Mouse (Mus musculus) heart, embryonic 16.5 days (tissue): ENCODE results near the gene Dalrd3. TPM values are rescaled to one million over a fixed set of nuclear protein-coding genes. Genes with fewer than 3 reads are reported as not detected.

ENCODE experiments used
- ATAC-seq: fragments of 200-750 bp; cut with Nextera tagmentation; replicated peaks from 2 replicates; pipeline ENCODE4 v1.8.0; 2017; ENCODE audit warnings: moderate number of reproducible peaks; ENCODE audit not compliant: insufficient read depth, low FRiP score; ENCODE audit errors: extremely low read depth
- H3K27ac ChIP-seq: fragments of 300-500 bp; sonication (generic); 2 replicates; pipeline ENCODE4 v1.5.1; 2014; ENCODE audit warnings: mild to moderate bottlenecking, low read length, control low read depth, moderate library complexity
- H3K27me3 ChIP-seq: fragments of 300-500 bp; sonication (generic); 2 replicates; pipeline ENCODE4 v1.6.1; 2014; ENCODE audit warnings: low read length, mixed read lengths; ENCODE audit not compliant: control insufficient read depth, insufficient read depth
- H3K36me3 ChIP-seq: fragments of 300-500 bp; sonication (generic); 2 replicates; pipeline ENCODE4 v1.6.1; 2014; ENCODE audit not compliant: control insufficient read depth, insufficient read depth
- H3K4me1 ChIP-seq: fragments of 300-500 bp; sonication (generic); 2 replicates; pipeline ENCODE4 v1.6.1; 2014; ENCODE audit warnings: low read length, mixed read lengths; ENCODE audit not compliant: control insufficient read depth, insufficient read depth
- H3K4me2 ChIP-seq: fragments of 300-500 bp; sonication (generic); 2 replicates; pipeline ENCODE4 v1.6.1; 2014; ENCODE audit warnings: low read depth, mild to moderate bottlenecking, control low read depth, low read length
- H3K4me3 ChIP-seq: fragments of 300-500 bp; sonication (generic); 2 replicates; pipeline ENCODE4 v1.5.1; 2014; ENCODE audit warnings: mild to moderate bottlenecking, control low read depth, low read length
- H3K9ac ChIP-seq: fragments of 300-500 bp; sonication (generic); 2 replicates; pipeline ENCODE4 v1.6.1; 2014; ENCODE audit warnings: low read length, control low read depth
- H3K9me3 ChIP-seq: fragments of 300-500 bp; sonication (generic); replicated peaks from 2 replicates; pipeline ENCODE4 v1.6.1; 2016; ENCODE audit warnings: low read length; ENCODE audit not compliant: control insufficient read depth
- WGBS: fragments of 180-500 bp; shearing (Covaris S2); extraction: QIAGEN DNeasy Blood & Tissue Kit; methylation state at CpG from one replicate; pipeline ENCODE4 v1.1.7; 2014; 5-methylcytosine and 5-hydroxymethylcytosine counted together
- polyA plus RNA-seq: library from polyadenylated mRNA; unstranded; fragments of >200 nt; fragmentation: Nextera tagmentation; extraction: Ambion mirVana; gene quantifications from 2 replicates; pipeline ENCODE4 v1.2.1, GENCODE M21; 2015

Dalrd3 gene
- polyA plus RNA-seq, 1 experiment from 2014 or later = 83.6 TPM

DNA sequence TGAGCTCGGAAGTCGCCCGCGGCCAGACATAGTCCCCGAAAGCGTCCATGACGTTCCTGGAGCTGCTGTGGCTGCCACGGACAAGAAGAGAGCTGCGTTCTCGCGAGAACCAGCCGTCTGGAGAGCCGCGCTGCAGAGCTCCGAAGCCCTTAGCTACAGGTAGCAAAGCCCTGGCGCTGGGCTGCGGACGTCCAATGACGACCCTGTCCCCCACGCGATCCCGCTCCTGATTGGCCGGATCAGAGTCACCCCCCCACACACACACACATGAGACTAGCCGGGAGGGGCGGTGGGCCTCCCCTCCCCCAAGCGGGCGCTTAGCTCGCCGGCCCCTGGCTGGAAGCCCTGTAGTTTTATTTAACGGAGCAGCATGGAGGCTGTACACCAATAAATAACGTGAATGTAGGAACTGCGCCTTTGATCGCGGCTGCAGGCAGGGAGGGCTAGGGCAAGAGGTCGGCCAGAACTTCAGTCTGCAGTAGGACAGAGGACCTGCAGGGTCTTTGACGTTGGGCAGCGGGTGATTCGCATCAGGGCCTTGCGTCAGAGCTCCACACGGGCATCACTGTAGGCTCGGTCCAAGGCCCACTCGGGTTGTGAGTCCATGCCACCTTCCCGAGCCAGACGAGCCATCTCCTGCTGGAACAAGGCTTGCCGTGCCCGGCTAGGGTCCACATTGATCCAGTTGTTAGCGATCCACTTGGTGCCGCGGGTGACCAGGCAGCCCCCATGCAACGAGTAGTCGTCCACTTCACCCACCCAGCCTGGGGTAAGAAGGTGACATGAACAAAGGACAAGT, 9.1 kb downstream of the Dalrd3 start, which contains the start of gene Wdr6:
Wdr6 (minus strand) TSS at position 195 of the 799 bp plus-strand sequence.
- Histone ChIP-seq H3K9ac (peak within 1 kb of the TSS; percentile 90), H3K4me3 (peak within 1 kb of the TSS; percentile 89), H3K4me2 (peak within 1 kb of the TSS; percentile 79), H3K9me3 (no peaks in the 10 kb centered on the region), H3K36me3 (peaks cover 9% of the 10 kb centered on the region; the same call in 1 of the 2 replicates), H3K4me1 (peaks cover 35% of the 10 kb centered on the region), H3K27me3 (no peaks in the 10 kb centered on the region), H3K27ac (peak within 1 kb of the TSS; percentile 90)
- peak; percentile 98 for ATAC-seq
- WGBS = 5% methylated on average over 51 of the region's 51 CpGs

DNA sequence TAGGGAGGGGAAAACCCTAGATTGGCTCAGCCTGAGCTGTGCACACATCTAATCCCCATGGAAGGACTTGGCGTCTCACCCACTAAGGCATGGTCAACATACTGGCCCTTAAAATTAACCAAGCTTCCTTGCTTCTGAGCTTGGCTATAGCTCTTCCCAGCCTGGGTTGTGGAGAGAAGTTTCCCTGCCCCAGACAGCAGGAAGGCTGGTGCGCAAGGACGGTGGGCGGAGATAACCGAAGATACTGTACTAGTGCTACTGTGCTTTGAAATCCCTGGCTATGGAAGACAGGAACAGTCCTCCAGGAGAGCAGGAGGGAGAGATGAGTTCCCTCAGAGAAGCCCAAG, 9.6 kb downstream of the Dalrd3 start:
- Histone ChIP-seq H3K27ac (peak overlapping the region; percentile 90), H3K4me1 (peaks cover 32% of the 10 kb centered on the region), H3K36me3 (peaks cover 9% of the 10 kb centered on the region; the same call in 1 of the 2 replicates), H3K9ac (peak overlapping the region; percentile 90), H3K27me3 (no peaks in the 10 kb centered on the region), H3K4me2 (peak overlapping the region; percentile 79), H3K9me3 (no peaks in the 10 kb centered on the region), H3K4me3 (peak overlapping the region; percentile 89; the same call in 1 of the 2 replicates)
- WGBS = 55% methylated on average over 5 of the region's 5 CpGs
- no peak for ATAC-seq

DNA sequence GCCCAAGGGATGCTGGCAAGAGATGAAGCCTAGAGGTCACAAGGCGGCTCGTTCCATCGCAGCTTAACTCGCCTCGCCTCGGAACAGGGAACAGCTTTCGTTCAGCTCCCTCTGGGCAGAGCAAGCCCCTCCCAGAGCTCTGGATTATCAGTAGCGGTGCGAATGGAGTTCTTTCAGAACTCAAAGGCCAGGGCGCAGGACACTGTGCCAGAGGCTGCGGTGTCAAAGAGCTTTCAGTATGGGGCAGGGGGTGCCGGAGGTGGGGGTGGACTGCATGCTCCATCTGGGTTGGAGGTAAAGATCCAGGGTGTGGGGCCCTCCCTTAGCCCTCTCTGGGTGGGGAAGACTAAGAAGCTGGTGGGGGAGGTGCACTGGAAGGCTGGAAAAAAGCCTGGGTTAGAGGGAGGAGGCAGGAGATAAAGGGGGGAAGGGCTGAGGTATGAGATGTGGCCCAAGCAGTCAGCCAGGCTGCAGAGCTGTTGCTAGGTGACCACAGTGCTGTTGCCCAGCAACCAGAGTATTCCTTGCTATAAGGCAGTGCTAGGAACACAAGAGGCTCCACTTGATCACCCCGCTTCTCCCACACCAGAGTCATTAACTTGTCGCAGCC, 18.0 kb downstream of the Dalrd3 start:
- peak; percentile 97 for ATAC-seq
- 9% methylated on average over 14 of the region's 14 CpGs for WGBS
- Histone ChIP-seq H3K9me3 (no peaks in the 10 kb centered on the region), H3K36me3 (no peaks in the 10 kb centered on the region; the same call in 1 of the 2 replicates), H3K27ac (peak overlapping the region; percentile 94), H3K4me1 (peaks cover 36% of the 10 kb centered on the region), H3K27me3 (no peaks in the 10 kb centered on the region), H3K4me2 (peak overlapping the region; percentile 65), H3K4me3 (peak overlapping the region; percentile 39), H3K9ac (peak overlapping the region; percentile 63)

DNA sequence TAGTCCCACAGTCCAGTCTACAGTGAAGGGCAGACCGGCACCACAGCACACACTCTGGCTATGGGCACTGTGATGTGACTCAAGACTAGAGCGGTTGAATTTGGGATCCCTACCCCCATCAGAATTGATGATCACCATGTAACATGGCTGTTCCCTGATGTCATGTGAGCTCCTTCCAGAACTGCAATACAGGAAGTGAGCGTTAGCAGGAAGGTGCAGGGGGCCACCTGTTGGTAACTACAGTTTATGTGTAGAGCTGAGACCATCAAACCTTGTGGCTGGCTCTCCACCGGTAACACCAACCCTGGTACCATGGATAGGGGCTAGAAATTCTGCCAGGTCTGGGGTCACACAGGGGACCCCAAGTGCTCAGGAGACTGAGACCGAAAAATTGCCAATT, 19.5 kb downstream of the Dalrd3 start:
- peak overlapping the region; percentile 94 for H3K27ac ChIP-seq
- H3K9ac ChIP-seq = no peak overlapping the region
- H3K4me2 ChIP-seq = no peak overlapping the region
- no peak overlapping the region for H3K4me3 ChIP-seq
- peaks cover 30% of the 10 kb centered on the region for H3K4me1 ChIP-seq
- 66% methylated on average over 5 of the region's 5 CpGs for WGBS
- no peaks in the 10 kb centered on the region for H3K9me3 ChIP-seq
- peaks cover 3% of the 10 kb centered on the region; the same call in 1 of the 2 replicates for H3K36me3 ChIP-seq
- no peak for ATAC-seq
- no peaks in the 10 kb centered on the region for H3K27me3 ChIP-seq

DNA sequence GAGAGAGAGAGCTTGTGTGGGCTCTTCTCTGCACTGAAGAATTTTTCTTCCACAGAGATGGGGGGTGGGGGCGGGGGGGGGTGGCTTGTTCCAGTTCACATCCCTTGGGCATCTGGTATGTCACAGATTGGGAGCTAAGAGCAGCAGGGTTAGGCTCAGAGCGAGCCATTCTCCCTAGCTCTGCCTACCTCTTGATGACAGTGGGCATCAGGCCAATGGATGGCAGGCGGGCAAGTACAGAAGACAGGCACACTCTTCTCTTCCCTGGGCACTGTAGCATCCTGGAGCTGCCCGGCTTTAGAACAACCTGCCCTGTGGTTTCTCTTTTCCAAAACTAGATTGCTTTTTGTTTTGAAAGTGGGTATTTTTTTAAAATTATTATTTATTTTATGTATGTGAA, 21.8 kb downstream of the Dalrd3 start:
- no peaks in the 10 kb centered on the region for H3K9me3 ChIP-seq
- no peaks in the 10 kb centered on the region for H3K27me3 ChIP-seq
- H3K27ac ChIP-seq = no peak overlapping the region
- no peak overlapping the region for H3K9ac ChIP-seq
- 76% methylated on average over 4 of the region's 4 CpGs for WGBS
- H3K4me2 ChIP-seq = no peak overlapping the region
- H3K4me1 ChIP-seq = peaks cover 32% of the 10 kb centered on the region
- no peak for ATAC-seq
- no peak overlapping the region for H3K4me3 ChIP-seq
- H3K36me3 ChIP-seq = peaks cover 3% of the 10 kb centered on the region; the same call in 1 of the 2 replicates

DNA sequence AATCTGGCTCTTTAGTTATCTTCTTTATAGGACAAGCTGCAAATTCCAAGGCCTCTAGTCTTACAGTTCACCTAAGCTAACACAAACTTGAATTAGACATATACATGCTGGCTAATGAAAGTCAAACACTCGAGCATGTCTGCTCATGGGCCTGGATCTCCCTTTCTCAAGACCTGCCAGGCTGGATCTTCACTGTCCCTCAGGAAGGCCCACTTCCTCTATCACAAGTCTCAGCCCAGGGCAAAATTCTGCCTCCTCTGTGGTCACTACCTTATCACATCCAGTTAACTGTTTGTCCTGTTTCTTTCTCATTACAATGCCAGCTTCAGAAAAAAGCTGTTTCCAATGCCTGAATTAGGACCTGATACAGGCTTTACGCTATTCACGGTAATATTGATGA, 24.7 kb downstream of the Dalrd3 start:
- Histone ChIP-seq H3K27ac (peak overlapping the region; percentile 87), H3K36me3 (peaks cover 3% of the 10 kb centered on the region; the same call in 1 of the 2 replicates), H3K9me3 (no peaks in the 10 kb centered on the region), H3K4me1 (peaks cover 14% of the 10 kb centered on the region), H3K27me3 (no peaks in the 10 kb centered on the region), H3K4me2 (peak overlapping the region; percentile 25), H3K9ac (0 out of 2 replicates have a peak overlapping the region, but pooled peaks have one; percentile 7), H3K4me3 (no peak overlapping the region)
- 31% methylated on average over 3 of the region's 3 CpGs for WGBS
- no peak for ATAC-seq

DNA sequence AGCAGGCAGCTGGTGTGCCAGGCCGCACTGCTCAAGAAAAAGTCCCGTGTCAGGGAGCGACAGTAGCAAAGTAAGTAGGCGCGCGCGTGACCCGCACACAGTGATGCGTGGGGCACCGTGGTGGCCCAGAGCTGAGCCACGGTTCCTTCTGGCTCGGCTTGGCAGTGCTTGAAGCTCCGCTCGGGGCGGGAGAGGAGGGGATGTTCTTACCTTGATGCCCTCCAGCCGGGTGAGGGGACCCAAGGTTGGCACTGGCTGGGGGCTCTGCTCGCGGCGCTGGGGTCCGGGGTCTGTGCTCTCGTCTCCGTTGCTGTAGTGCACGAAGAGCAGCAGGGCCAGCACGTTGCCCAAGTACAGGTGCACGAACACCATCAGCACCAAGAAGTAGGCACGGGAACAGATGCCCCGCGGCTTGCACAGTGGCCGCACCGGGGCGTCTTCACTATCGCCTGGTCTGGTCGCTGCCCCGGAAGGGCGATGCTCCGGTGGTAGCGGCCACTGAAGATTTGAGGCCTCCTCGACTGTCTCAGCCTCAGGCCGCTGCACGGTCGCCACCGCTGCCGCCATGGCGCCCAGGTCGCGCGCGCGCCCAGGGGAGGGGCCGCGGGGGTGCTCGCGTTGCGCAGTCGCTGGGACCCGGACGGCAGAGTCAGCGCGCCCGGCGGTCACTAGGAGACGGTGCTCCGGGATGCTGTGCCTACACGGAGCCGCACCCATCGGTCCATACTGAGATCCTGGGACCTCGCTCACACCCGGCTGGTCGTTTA, 27.5 kb downstream of the Dalrd3 start, which contains the start of gene P4htm:
P4htm (minus strand) TSS at position 670 of the 767 bp plus-strand sequence.
- 2% methylated on average over 69 of the region's 69 CpGs for WGBS
- peak within 1 kb of the TSS; percentile 79 for H3K27ac ChIP-seq
- ATAC-seq = peak; percentile 77

DNA sequence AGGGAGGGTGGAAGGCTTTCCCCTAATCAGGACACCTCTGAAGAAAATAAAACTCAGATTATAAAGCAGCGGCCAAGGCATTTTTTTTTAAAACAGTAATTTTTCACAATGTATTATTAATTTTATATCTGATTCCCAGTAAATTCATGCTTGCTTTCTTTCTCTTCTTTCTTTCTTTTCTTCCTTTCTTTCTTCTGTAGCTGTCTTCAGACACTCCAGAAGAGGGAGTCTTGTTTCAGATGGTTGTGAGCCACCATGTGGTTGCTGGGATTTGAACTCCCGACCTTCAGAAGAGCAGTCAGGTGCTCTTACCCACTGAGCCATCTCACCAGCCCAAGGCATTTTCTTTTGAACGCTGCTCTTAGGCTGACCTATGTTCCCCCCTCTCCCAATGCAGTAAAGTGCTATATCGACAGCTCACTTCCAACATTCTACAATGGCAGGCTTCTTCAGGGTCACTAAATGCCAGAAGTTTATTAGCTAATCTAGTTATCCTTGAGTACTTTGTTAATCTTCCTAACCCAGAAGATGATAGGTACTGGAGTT, 29.4 kb downstream of the Dalrd3 start:
- no peak for ATAC-seq
- Histone ChIP-seq H3K36me3 (peaks cover 14% of the 10 kb centered on the region), H3K27ac (no peak overlapping the region), H3K4me3 (no peak overlapping the region), H3K4me2 (no peak overlapping the region), H3K4me1 (peaks cover 20% of the 10 kb centered on the region), H3K9me3 (no peaks in the 10 kb centered on the region), H3K9ac (no peak overlapping the region), H3K27me3 (no peaks in the 10 kb centered on the region)
- whole genome bisulfite sequencing = 73% methylated on average over 4 of the region's 4 CpGs

More for the DNA sequence above, 27.5 kb downstream of the Dalrd3 start, which contains the start of gene P4htm:
- H3K27me3 ChIP-seq = no peaks in the 10 kb centered on the region
- peak within 1 kb of the TSS; percentile 89 for H3K9ac ChIP-seq
- peak within 1 kb of the TSS; percentile 86 for H3K4me2 ChIP-seq
- H3K4me1 ChIP-seq = peaks cover 18% of the 10 kb centered on the region
- H3K9me3 ChIP-seq = no peaks in the 10 kb centered on the region
- H3K4me3 ChIP-seq = peak within 1 kb of the TSS; percentile 88
- H3K36me3 ChIP-seq = 0 out of 2 replicates have a peak, but pooled peaks cover 3% of the 10 kb centered on the region
